Mouse (Mus musculus) lung, embryonic 16.5 days (tissue): ENCODE measurements at regions not wholly inside any gene's neighbourhood (a gene's known extent, or its start where the extent isn't known, plus 50 kb on each side); places are given as distances from the start of the nearest gene placed in this dataset.

Source experiments
- ATAC-seq: fragments of 200-750 bp; cut with Nextera tagmentation; 2 replicates; pipeline ENCODE4 v1.8.0; 2017; ENCODE audit warnings: low read depth, mild to moderate bottlenecking, moderate library complexity
- H3K27ac ChIP-seq: fragments of 300-500 bp; sonication (generic); 2 replicates; pipeline ENCODE4 v1.5.1; 2014; ENCODE audit warnings: mild to moderate bottlenecking, control low read depth, low read length
- H3K27me3 ChIP-seq: fragments of 300-500 bp; sonication (generic); 2 replicates; pipeline ENCODE4 v1.6.1; 2014; ENCODE audit warnings: low read depth, low read length, mixed read lengths; ENCODE audit not compliant: control insufficient read depth, insufficient read depth
- H3K36me3 ChIP-seq: fragments of 300-500 bp; sonication (generic); 2 replicates; pipeline ENCODE4 v1.6.1; 2014; ENCODE audit warnings: low read length; ENCODE audit not compliant: control insufficient read depth, insufficient read depth
- H3K4me1 ChIP-seq: fragments of 300-500 bp; sonication (generic); replicated peaks from 2 replicates; pipeline ENCODE4 v1.6.1; 2014; ENCODE audit warnings: low read length, mixed read lengths; ENCODE audit not compliant: control insufficient read depth, insufficient read depth
- H3K4me2 ChIP-seq: fragments of 300-500 bp; sonication (generic); 2 replicates; pipeline ENCODE4 v1.6.1; 2014; ENCODE audit warnings: low read depth, low read length, control low read depth
- H3K4me3 ChIP-seq: fragments of 300-500 bp; sonication (generic); 2 replicates; pipeline ENCODE4 v1.5.1; 2014; ENCODE audit warnings: mild to moderate bottlenecking, low read length, control low read depth
- H3K9ac ChIP-seq: fragments of 300-500 bp; sonication (generic); 2 replicates; pipeline ENCODE4 v1.6.1; 2014; ENCODE audit warnings: low read length, control low read depth
- H3K9me3 ChIP-seq: fragments of 300-500 bp; sonication (generic); 2 replicates; pipeline ENCODE4 v1.6.1; 2016; ENCODE audit warnings: low read length; ENCODE audit not compliant: control insufficient read depth
- WGBS: fragments of 180-500 bp; shearing (Covaris S2); extraction: QIAGEN DNeasy Blood & Tissue Kit; methylation state at CpG from one replicate; pipeline ENCODE4 v1.1.7; 2014; 5-methylcytosine and 5-hydroxymethylcytosine counted together

DNA sequence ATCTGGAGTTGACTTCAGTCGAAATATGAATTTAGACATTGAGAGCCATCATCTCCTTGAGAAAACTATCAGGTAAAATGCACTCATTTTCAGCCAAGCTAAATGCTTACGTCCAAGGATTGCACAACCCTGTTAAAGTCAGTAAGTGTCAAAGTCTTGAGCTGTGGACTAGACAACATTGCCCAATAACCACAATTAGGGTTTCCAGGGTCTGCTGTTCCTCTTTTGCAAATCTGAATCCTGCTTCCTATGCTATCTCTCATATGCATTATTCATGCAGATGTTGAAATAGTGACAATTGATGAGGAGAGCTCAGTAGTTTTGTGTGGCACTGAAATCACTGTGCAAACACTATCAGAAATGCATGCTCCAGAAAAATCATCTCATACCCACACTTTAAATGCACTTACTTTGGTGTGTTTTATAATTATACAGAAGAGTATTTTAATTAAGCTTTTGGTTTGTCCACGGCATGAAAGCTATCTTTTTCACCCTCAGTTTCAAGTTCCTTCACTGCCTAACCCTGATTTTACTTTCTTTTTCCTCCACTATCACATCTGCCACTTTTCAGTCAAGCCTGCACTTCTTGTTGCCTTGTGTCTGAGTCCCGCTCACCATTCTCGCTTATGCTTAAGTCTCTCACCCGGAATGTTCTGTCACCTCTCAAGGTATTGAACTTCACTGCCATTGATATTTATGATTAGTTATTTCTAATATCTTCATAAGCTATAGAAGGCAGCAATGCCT is 429.4 kb upstream of the Mef2c start:
- Histone ChIP-seq H3K9me3 (no peaks in the 10 kb centered on the region), H3K9ac (no peak overlapping the region), H3K36me3 (no peaks in the 10 kb centered on the region), H3K4me3 (no peak overlapping the region), H3K4me1 (no peaks in the 10 kb centered on the region), H3K27ac (no peak overlapping the region), H3K27me3 (no peaks in the 10 kb centered on the region), H3K4me2 (no peak overlapping the region)
- no peak for ATAC-seq
- 80% methylated on average over 6 of the region's 6 CpGs for WGBS

DNA sequence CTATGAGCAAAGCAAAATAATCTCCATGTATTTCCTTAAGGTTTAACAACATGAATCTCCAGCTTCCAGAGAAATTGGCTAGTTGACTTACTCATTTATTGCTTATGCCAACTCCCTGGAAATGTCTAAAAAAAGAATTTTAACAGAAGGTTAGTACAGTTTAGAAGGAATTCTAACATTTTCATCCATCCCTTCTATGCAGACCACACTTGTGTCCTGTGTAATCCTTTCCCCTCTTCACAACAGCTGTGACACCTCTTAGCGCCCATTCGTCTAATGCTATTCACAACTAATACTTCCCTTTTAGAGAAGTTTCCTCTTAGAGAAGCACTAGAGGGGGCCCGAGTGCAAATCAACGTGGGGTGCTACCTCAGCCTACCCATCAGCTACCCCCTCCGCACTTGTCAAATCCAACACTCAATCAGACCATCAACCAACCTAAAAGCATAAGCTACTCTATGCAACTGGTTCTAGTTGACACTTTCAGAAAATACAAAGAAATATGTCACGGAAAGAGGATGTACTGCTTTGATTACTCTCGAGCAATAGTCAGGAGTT is 428.4 kb upstream of the Mef2c start:
- Histone ChIP-seq H3K4me3 (no peak overlapping the region), H3K9me3 (no peaks in the 10 kb centered on the region), H3K36me3 (no peaks in the 10 kb centered on the region), H3K27me3 (no peaks in the 10 kb centered on the region), H3K4me1 (no peaks in the 10 kb centered on the region), H3K9ac (no peak overlapping the region), H3K4me2 (no peak overlapping the region), H3K27ac (no peak overlapping the region)
- no peak for ATAC-seq
- 59% methylated on average over 7 of the region's 7 CpGs for WGBS

DNA sequence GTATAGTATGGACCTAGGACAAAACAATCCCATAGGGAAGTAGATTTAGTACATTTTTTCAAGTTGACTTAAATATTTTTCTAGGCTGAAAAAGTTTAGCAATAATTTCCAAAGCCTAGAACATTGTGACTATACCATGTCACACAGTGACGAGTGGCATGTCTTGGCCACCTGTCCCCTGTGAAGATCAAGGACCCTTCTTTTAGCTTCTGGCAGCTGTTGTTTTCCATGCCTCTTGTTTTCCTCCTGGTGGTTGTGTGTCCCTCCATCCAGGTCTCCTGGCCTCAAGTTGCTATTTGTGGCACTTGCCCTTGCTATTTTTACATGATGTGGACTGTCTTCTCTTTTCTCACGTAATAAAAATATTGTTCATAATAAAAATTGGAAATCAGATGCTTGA is 427.2 kb upstream of the Mef2c start:
- no peak for ATAC-seq
- no peaks in the 10 kb centered on the region for H3K27me3 ChIP-seq
- H3K36me3 ChIP-seq = no peaks in the 10 kb centered on the region
- H3K27ac ChIP-seq = no peak overlapping the region
- no peaks in the 10 kb centered on the region for H3K9me3 ChIP-seq
- H3K4me1 ChIP-seq = no peaks in the 10 kb centered on the region
- 76% methylated on average over 2 of the region's 2 CpGs for WGBS
- no peak overlapping the region for H3K4me2 ChIP-seq
- H3K4me3 ChIP-seq = no peak overlapping the region
- H3K9ac ChIP-seq = no peak overlapping the region

DNA sequence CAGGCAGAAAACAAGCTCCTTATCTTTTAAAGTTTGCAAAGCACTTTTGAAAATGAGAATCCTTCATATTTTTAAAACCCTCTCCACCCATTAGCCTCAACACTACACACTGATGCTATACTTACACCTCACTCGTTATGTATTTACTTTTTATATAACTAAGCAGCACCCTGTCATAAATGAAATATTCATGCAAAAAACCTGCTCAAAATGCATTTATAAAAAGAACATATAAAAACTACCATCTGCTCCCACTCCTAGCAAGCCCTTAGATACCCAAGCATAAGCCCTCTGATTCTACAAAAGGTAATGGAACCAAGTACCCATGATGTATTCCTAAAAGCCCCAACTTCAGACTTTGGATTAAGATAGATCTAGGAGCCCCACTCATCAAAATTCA is 426.7 kb upstream of the Mef2c start:
- H3K4me3 ChIP-seq = no peak overlapping the region
- no peak for ATAC-seq
- H3K4me1 ChIP-seq = no peaks in the 10 kb centered on the region
- H3K9ac ChIP-seq = no peak overlapping the region
- no peak overlapping the region for H3K27ac ChIP-seq
- no peaks in the 10 kb centered on the region for H3K27me3 ChIP-seq
- H3K9me3 ChIP-seq = no peaks in the 10 kb centered on the region
- H3K4me2 ChIP-seq = no peak overlapping the region
- no peaks in the 10 kb centered on the region for H3K36me3 ChIP-seq
- 68% methylated on average over 1 of the region's 1 CpGs for WGBS

DNA sequence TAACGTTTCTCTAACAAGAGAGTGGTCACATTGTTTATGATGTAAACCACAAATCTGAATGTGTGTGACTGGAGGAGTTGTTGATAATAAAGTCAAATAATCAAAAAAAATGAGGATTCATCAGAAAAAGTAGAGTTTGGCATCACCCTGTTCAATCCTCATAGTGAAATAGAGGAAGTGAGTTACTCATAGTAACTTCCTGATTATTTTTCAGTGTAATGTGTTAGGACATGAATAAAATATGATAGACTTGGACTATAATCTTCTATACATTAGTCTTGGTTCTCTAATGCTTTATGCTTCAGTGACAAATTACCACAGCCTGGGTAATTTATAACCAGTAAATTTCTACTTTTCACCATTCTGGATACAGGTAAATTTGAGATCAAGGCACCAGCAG is 424.5 kb upstream of the Mef2c start:
- H3K9ac ChIP-seq = no peak overlapping the region
- H3K36me3 ChIP-seq = no peaks in the 10 kb centered on the region
- H3K9me3 ChIP-seq = no peaks in the 10 kb centered on the region
- H3K4me1 ChIP-seq = no peaks in the 10 kb centered on the region
- no peak for ATAC-seq
- no peak overlapping the region for H3K4me2 ChIP-seq
- H3K27me3 ChIP-seq = no peaks in the 10 kb centered on the region
- 20% methylated on average over 1 of the region's 1 CpGs for WGBS
- no peak overlapping the region for H3K4me3 ChIP-seq
- no peak overlapping the region for H3K27ac ChIP-seq

DNA sequence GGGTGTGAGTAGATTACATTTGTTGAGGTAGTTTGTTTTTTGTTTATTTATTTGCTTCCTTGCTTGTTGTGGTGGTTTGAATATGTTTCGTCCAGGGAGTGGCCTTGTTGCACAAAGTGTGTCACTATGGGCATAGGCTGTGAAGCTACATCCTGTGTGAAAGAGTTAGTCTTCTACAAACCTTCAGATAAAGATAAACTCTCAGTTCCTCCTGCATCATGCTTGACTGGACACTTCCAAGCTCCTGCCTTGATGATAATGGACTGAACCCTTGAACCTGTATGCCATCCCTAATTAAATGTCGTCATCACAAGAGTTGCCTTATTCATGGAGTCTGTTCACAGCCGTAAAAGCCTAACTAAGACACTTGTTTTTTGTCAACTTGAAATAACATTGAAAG is 418.9 kb upstream of the Mef2c start:
- WGBS = 80% methylated on average over 3 of the region's 3 CpGs
- no peak for ATAC-seq
- Histone ChIP-seq H3K4me1 (no peaks in the 10 kb centered on the region), H3K4me2 (no peak overlapping the region), H3K4me3 (no peak overlapping the region), H3K27me3 (no peaks in the 10 kb centered on the region), H3K9me3 (no peaks in the 10 kb centered on the region), H3K9ac (no peak overlapping the region), H3K36me3 (no peaks in the 10 kb centered on the region), H3K27ac (no peak overlapping the region)

DNA sequence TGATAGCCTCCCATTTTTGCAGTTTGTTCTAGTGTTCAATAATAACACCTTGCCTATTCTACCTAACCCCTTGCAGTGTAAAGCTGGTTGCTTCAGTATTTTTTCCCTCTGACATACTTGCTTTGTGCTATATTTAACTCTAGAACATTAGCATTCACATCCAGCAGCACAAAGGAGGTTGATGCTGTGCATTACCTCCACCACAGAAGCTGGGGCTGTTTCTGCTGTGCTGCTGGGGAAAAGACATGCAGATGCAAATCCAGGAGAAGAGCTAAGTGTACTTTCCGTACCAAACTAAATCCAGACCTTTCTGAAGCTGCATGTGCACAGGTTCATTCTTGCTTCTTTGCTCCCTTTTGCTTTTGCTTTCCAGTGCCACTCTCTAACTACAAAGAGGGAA is 403.9 kb upstream of the Mef2c start:
- no peaks in the 10 kb centered on the region for H3K9me3 ChIP-seq
- no peak overlapping the region for H3K4me3 ChIP-seq
- no peaks in the 10 kb centered on the region for H3K4me1 ChIP-seq
- H3K27me3 ChIP-seq = no peaks in the 10 kb centered on the region
- H3K27ac ChIP-seq = no peak overlapping the region
- no peak overlapping the region for H3K4me2 ChIP-seq
- ATAC-seq = no peak
- no peaks in the 10 kb centered on the region for H3K36me3 ChIP-seq
- WGBS = 74% methylated on average over 1 of the region's 1 CpGs
- H3K9ac ChIP-seq = no peak overlapping the region

DNA sequence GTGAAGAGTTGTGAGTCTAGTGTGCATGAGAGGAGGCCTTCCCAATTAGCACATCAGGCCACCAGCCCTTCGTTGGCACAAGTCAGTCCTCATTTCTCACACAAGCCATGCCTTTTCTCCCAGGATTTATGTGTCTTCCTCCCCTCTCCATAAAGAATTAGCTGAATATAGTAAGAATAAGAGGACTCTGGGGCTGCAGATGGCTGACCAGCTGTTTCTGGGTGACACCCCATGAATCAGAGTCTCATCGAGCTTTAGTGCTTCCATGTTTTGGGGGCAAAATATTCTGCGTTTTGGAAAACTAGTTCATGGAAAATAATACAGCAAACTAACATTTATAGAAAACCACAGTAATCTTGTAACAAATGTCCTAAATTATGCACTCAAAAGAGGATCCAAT is 393.2 kb upstream of the Mef2c start:
- no peaks in the 10 kb centered on the region for H3K27me3 ChIP-seq

DNA sequence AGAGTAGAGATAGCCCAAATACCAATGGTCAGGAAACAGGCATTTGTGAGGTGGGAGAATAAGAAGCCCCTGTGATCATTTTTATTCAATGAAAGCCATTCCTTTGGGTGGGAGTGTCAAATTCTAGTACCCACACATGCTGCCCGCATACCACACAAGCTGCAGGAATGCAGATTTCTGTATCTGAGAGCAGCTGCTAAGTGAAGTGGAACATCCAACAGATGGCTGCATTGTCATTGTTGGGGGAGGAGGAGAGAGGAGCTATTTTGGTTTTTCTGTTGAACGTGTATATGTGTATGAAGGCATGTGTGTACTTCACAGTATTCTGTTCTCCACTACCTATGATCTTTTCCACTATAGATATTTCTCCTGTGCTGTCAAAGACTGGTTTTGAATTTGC is 392.3 kb upstream of the Mef2c start:
- no peaks in the 10 kb centered on the region for H3K36me3 ChIP-seq
- no peak overlapping the region for H3K27ac ChIP-seq
- H3K4me3 ChIP-seq = no peak overlapping the region
- H3K4me2 ChIP-seq = no peak overlapping the region
- 19% methylated on average over 2 of the region's 2 CpGs for WGBS
- no peaks in the 10 kb centered on the region for H3K9me3 ChIP-seq
- H3K4me1 ChIP-seq = 0 out of 2 replicates have a peak, but pooled peaks cover 2% of the 10 kb centered on the region
- H3K9ac ChIP-seq = no peak overlapping the region
- 0 out of 2 replicates have a peak, but pooled peaks have one; percentile 49 for ATAC-seq
- H3K27me3 ChIP-seq = no peaks in the 10 kb centered on the region

More for the DNA sequence above, 393.2 kb upstream of the Mef2c start:
- Histone ChIP-seq H3K4me2 (no peak overlapping the region), H3K9me3 (no peaks in the 10 kb centered on the region), H3K9ac (no peak overlapping the region), H3K36me3 (no peaks in the 10 kb centered on the region), H3K4me1 (0 out of 2 replicates have a peak, but pooled peaks cover 2% of the 10 kb centered on the region), H3K4me3 (no peak overlapping the region), H3K27ac (no peak overlapping the region)
- no peak for ATAC-seq
- 46% methylated on average over 3 of the region's 3 CpGs for WGBS
